Mouse (Mus musculus) midbrain, embryonic 10.5 days (tissue): Measurements from ENCODE around the gene Dusp10. TPM values are rescaled to one million over a fixed set of nuclear protein-coding genes. Genes with fewer than 3 reads are reported as not detected.
A peak's percentile ranks its signal among the peaks of the same experiment; 100 is the strongest.

Experiments
- DNase-seq: peaks from one replicate; pipeline ENCODE4 v3.0.0-alpha.2; 2017; ENCODE audit warnings: low spot score
- H3K27ac ChIP-seq: fragments of 300-500 bp; sonication (generic); replicated peaks from 2 replicates; pipeline ENCODE4 v1.5.1; 2016; ENCODE audit warnings: mild to moderate bottlenecking
- H3K27me3 ChIP-seq: fragments of 300-500 bp; sonication (generic); 2 replicates; pipeline ENCODE4 v1.6.1; 2016; ENCODE audit warnings: low read depth, mild to moderate bottlenecking; ENCODE audit not compliant: poor library complexity, severe bottlenecking
- H3K36me3 ChIP-seq: fragments of 300-500 bp; sonication (generic); 2 replicates; pipeline ENCODE4 v1.6.1; 2016; ENCODE audit warnings: mild to moderate bottlenecking, moderate library complexity
- H3K4me1 ChIP-seq: fragments of 300-500 bp; sonication (generic); 2 replicates; pipeline ENCODE4 v1.6.1; 2016
- H3K4me3 ChIP-seq: fragments of 300-500 bp; sonication (generic); 2 replicates; pipeline ENCODE4 v1.5.1; 2016; ENCODE audit warnings: mild to moderate bottlenecking, moderate library complexity
- H3K9me3 ChIP-seq: fragments of 300-500 bp; sonication (generic); replicated peaks from 2 replicates; pipeline ENCODE4 v1.6.1; 2016; ENCODE audit warnings: mild to moderate bottlenecking
- WGBS: fragments of 180-500 bp; shearing (Covaris S2); methylation state at CpG from one replicate; pipeline ENCODE4 v1.1.7; 2016; 5-methylcytosine and 5-hydroxymethylcytosine counted together
- polyA plus RNA-seq: library from polyadenylated mRNA; unstranded; fragments of >200 nt; fragmentation: Nextera tagmentation; extraction: Ambion mirVana; gene quantifications from 2 replicates; pipeline ENCODE4 v1.2.1, GENCODE M21; 2016

The Dusp10 gene
- polyA plus RNA-seq, 1 experiment from 2014 or later = 6.6 TPM

GRCm38 (mm10) chr1:184034011-184034557, 21.0 kb downstream of the Dusp10 start, which contains the start of gene 1700056E22Rik:
TSS of gene 1700056E22Rik (minus strand) at chr1:184034301.
- peaks cover 25% of the 10 kb centered on the region for H3K36me3 ChIP-seq
- H3K4me1 ChIP-seq = peaks cover 34% of the 10 kb centered on the region
- H3K9me3 ChIP-seq = no peaks in the 10 kb centered on the region
- peak within 1 kb of the TSS; percentile 99 for H3K27ac ChIP-seq
- peaks cover 10% of the 10 kb centered on the region for H3K27me3 ChIP-seq
- WGBS = under 1% methylated on average over 38 of the region's 38 CpGs
- peak within 1 kb of the TSS; percentile 86 for H3K4me3 ChIP-seq
- DNase-seq = peak; percentile 99

- H3K36me3 ChIP-seq = peaks cover 28% of the 10 kb centered on the region
- H3K27ac ChIP-seq = peak overlapping the region; percentile 99
- H3K27me3 ChIP-seq = peaks cover 10% of the 10 kb centered on the region
- DNase-seq = peak; percentile 58
- under 1% methylated on average over 12 of the region's 12 CpGs for WGBS
- peaks cover 34% of the 10 kb centered on the region for H3K4me1 ChIP-seq
- H3K4me3 ChIP-seq = peak overlapping the region; percentile 86
- no peaks in the 10 kb centered on the region for H3K9me3 ChIP-seq
These were observed 21.7 kb downstream of the Dusp10 start for GRCm38 (mm10) chr1:184034741-184035181.

GRCm38 (mm10) chr1:184035346-184035903, 22.3 kb downstream of the Dusp10 start:
- peaks cover 28% of the 10 kb centered on the region for H3K36me3 ChIP-seq
- H3K27me3 ChIP-seq = peaks cover 7% of the 10 kb centered on the region
- H3K27ac ChIP-seq = peak overlapping the region; percentile 99
- no peak for DNase-seq
- peaks cover 38% of the 10 kb centered on the region for H3K4me1 ChIP-seq
- H3K9me3 ChIP-seq = no peaks in the 10 kb centered on the region
- 11% methylated on average over 12 of the region's 12 CpGs for WGBS
- peak overlapping the region; percentile 86 for H3K4me3 ChIP-seq

GRCm38 (mm10) chr1:184037802-184038201, 24.7 kb downstream of the Dusp10 start:
- H3K4me1 ChIP-seq = peaks cover 36% of the 10 kb centered on the region
- H3K27ac ChIP-seq = no peak overlapping the region
- no peak overlapping the region for H3K4me3 ChIP-seq
- DNase-seq = no peak
- H3K9me3 ChIP-seq = no peaks in the 10 kb centered on the region
- peaks cover 28% of the 10 kb centered on the region for H3K36me3 ChIP-seq
- no peaks in the 10 kb centered on the region; the same call in 1 of the 2 replicates for H3K27me3 ChIP-seq
- WGBS = 91% methylated on average over 4 of the region's 4 CpGs

- Histone ChIP-seq H3K9me3 (no peaks in the 10 kb centered on the region), H3K27me3 (no peaks in the 10 kb centered on the region; the same call in 1 of the 2 replicates), H3K4me1 (peaks cover 31% of the 10 kb centered on the region), H3K4me3 (no peak overlapping the region), H3K27ac (no peak overlapping the region), H3K36me3 (peaks cover 31% of the 10 kb centered on the region)
- WGBS = 89% methylated on average over 10 of the region's 10 CpGs
- no peak for DNase-seq
These were observed 26.2 kb downstream of the Dusp10 start for GRCm38 (mm10) chr1:184039301-184039700.

- Histone ChIP-seq H3K36me3 (peaks cover 31% of the 10 kb centered on the region), H3K27ac (no peak overlapping the region), H3K4me3 (no peak overlapping the region), H3K4me1 (peaks cover 26% of the 10 kb centered on the region), H3K9me3 (no peaks in the 10 kb centered on the region), H3K27me3 (no peaks in the 10 kb centered on the region; the same call in 1 of the 2 replicates)
- DNase-seq = no peak
- WGBS = 81% methylated on average over 11 of the region's 11 CpGs
These were observed 27.1 kb downstream of the Dusp10 start for GRCm38 (mm10) chr1:184040181-184040580.

- WGBS = 93% methylated on average over 1 of the region's 1 CpGs
- H3K36me3 ChIP-seq = peaks cover 31% of the 10 kb centered on the region
- H3K27me3 ChIP-seq = no peaks in the 10 kb centered on the region
- DNase-seq = no peak
- H3K4me3 ChIP-seq = no peak overlapping the region
- H3K27ac ChIP-seq = no peak overlapping the region
- no peaks in the 10 kb centered on the region for H3K9me3 ChIP-seq
- peaks cover 19% of the 10 kb centered on the region for H3K4me1 ChIP-seq
These were observed 27.8 kb downstream of the Dusp10 start for GRCm38 (mm10) chr1:184040906-184041305.

GRCm38 (mm10) chr1:184041778-184042573, 28.9 kb downstream of the Dusp10 start:
- peaks cover 10% of the 10 kb centered on the region for H3K4me1 ChIP-seq
- peaks cover 27% of the 10 kb centered on the region for H3K36me3 ChIP-seq
- no peaks in the 10 kb centered on the region for H3K27me3 ChIP-seq
- H3K27ac ChIP-seq = no peak overlapping the region
- 73% methylated on average over 9 of the region's 9 CpGs for WGBS
- no peak for DNase-seq
- H3K9me3 ChIP-seq = no peaks in the 10 kb centered on the region
- H3K4me3 ChIP-seq = no peak overlapping the region

GRCm38 (mm10) chr1:184042745-184043144, 29.6 kb downstream of the Dusp10 start:
- WGBS = 78% methylated on average over 9 of the region's 9 CpGs
- no peak overlapping the region for H3K4me3 ChIP-seq
- peaks cover 8% of the 10 kb centered on the region for H3K4me1 ChIP-seq
- no peak overlapping the region for H3K27ac ChIP-seq
- DNase-seq = no peak
- no peaks in the 10 kb centered on the region for H3K9me3 ChIP-seq
- H3K36me3 ChIP-seq = peaks cover 20% of the 10 kb centered on the region
- H3K27me3 ChIP-seq = no peaks in the 10 kb centered on the region

GRCm38 (mm10) chr1:184043391-184043790, 30.3 kb downstream of the Dusp10 start:
- no peak overlapping the region for H3K4me3 ChIP-seq

GRCm38 (mm10) chr1:184046070-184046677, 33.1 kb downstream of the Dusp10 start:
- H3K4me3 ChIP-seq = no peak overlapping the region
- H3K4me1 ChIP-seq = 0 out of 2 replicates have a peak, but pooled peaks cover 3% of the 10 kb centered on the region
- H3K27ac ChIP-seq = no peak overlapping the region
- H3K27me3 ChIP-seq = no peaks in the 10 kb centered on the region
- 0 out of 2 replicates have a peak, but pooled peaks cover 3% of the 10 kb centered on the region for H3K36me3 ChIP-seq
- WGBS = 65% methylated on average over 6 of the region's 6 CpGs
- H3K9me3 ChIP-seq = no peaks in the 10 kb centered on the region
- DNase-seq = no peak

More at GRCm38 (mm10) chr1:184043391-184043790, 30.3 kb downstream of the Dusp10 start:
- H3K9me3 ChIP-seq = no peaks in the 10 kb centered on the region
- H3K4me1 ChIP-seq = peaks cover 8% of the 10 kb centered on the region
- H3K36me3 ChIP-seq = peaks cover 13% of the 10 kb centered on the region
- 89% methylated on average over 6 of the region's 6 CpGs for WGBS
- no peaks in the 10 kb centered on the region for H3K27me3 ChIP-seq
- DNase-seq = no peak
- no peak overlapping the region for H3K27ac ChIP-seq

- Histone ChIP-seq H3K4me3 (no peak overlapping the region), H3K27me3 (no peaks in the 10 kb centered on the region), H3K4me1 (no peaks in the 10 kb centered on the region), H3K27ac (no peak overlapping the region), H3K36me3 (0 out of 2 replicates have a peak, but pooled peaks cover 3% of the 10 kb centered on the region), H3K9me3 (no peaks in the 10 kb centered on the region)
- DNase-seq = no peak
- 83% methylated on average over 9 of the region's 9 CpGs for WGBS
These were observed 34.7 kb downstream of the Dusp10 start for GRCm38 (mm10) chr1:184047818-184048217.
